Mouse (Mus musculus) CH12.LX (cell line): ENCODE results near the gene Tspan32.

Experiments
- CHD2 ChIP-seq: IDR thresholded peaks from 2 replicates; pipeline ENCODE4 v1.6.1; 2011; ENCODE audit warnings: low read length, improper control_type of control experiment
- CTCF ChIP-seq, 2 experiments: IDR thresholded peaks in 1 of 2; conservative IDR thresholded peaks in 1 of 2; 2 replicates each; pipeline ENCODE4 v1.5.1; 2011 to 2012; ENCODE audit warnings: low read depth in 2 of 2, low read length in 2 of 2, improper control_type of control experiment in 1 of 2, inconsistent platforms in 1 of 2, mild to moderate bottlenecking in 1 of 2, moderate library complexity in 1 of 2
- PAX5 ChIP-seq: IDR thresholded peaks from 2 replicates; pipeline ENCODE4 v1.6.1; 2012; ENCODE audit warnings: low read length, inconsistent platforms, mixed read lengths
- POLR2A ChIP-seq: IDR thresholded peaks from 2 replicates; pipeline ENCODE4 v1.6.1; 2011; ENCODE audit warnings: low read depth, mild to moderate bottlenecking, improper control_type of control experiment, low read length

DNA sequence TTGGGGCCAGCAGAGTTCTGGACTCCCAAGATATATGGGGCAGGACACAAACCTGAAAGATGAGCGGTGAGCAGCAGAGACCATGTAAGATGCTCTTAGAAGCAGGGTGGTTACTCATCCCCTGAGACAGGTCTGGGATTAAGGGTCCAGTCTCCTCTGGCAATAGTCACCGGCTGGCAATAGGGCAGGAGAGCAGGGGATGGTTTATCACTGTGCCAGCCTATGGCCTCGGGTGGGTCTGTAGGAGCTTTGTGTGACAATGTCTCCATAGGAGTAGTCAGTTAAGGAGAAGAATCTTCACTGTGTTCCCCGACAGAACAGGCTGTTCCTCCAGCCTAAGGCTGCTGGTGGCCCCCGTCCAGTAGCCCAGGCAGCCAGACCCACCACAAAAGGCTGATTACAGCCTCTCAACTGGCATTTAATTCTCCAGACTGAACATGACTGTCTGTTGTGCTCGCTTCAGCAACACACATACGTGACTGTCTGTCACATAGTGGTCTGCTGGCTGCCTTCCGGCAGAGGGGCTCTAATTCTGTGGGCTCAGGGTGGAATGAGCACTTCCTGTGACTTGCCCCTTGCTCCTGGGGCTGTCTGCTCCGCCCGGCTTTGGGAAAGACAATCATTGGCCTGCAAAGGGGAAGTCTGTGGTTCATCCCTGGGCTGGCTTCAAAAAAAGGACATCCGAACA, 50.8 kb downstream of the Tspan32 start:
- TF ChIP-seq CTCF (conservative IDR thresholded peaks at IDR 0.05 in 1 of 2, IDR thresholded peaks at IDR 0.05 in 1 of 2; ENCODE audit: low read depth in 2 of 2, low read length in 2 of 2) (no peak), POLR2A (no peak), PAX5 (no peak), CHD2 (no peak)
